Mouse (Mus musculus) c-Kit-negative CD71-positive TER-119-positive erythroid progenitor cells, embryonic 14.5 days (primary cell): Measurements from ENCODE around the gene Dync1i1.

Source experiments
- DNase-seq: peaks from one replicate; pipeline ENCODE4 v3.0.0-alpha.2; 2013; ENCODE audit warnings: low read depth, low spot score

Gene Dync1i1

GRCm38 (mm10) chr6:5855526-5855925 lies 130.1 kb downstream of the Dync1i1 start:
- DNase-seq: no peak

GRCm38 (mm10) chr6:5858371-5858770 lies 132.9 kb downstream of the Dync1i1 start:
- DNase-seq: no peak

GRCm38 (mm10) chr6:5858901-5859598 lies 133.6 kb downstream of the Dync1i1 start:
- DNase-seq: no peak

- no peak for DNase-seq
These were observed 134.2 kb downstream of the Dync1i1 start for GRCm38 (mm10) chr6:5859630-5860029.

- DNase-seq: no peak
These were observed 140.7 kb downstream of the Dync1i1 start for GRCm38 (mm10) chr6:5866091-5866490.

- no peak for DNase-seq
These were observed 141.8 kb downstream of the Dync1i1 start for GRCm38 (mm10) chr6:5867221-5867620.

GRCm38 (mm10) chr6:5871060-5871459 lies 145.6 kb downstream of the Dync1i1 start:
- DNase-seq: no peak

- no peak for DNase-seq
These were observed 146.3 kb downstream of the Dync1i1 start for GRCm38 (mm10) chr6:5871581-5872298.

- no peak for DNase-seq
These were observed 163.9 kb downstream of the Dync1i1 start for GRCm38 (mm10) chr6:5889341-5889740.

GRCm38 (mm10) chr6:5911295-5911694 lies 185.9 kb downstream of the Dync1i1 start:
- DNase-seq: no peak

GRCm38 (mm10) chr6:5915028-5915427 lies 189.6 kb downstream of the Dync1i1 start:
- DNase-seq: no peak

GRCm38 (mm10) chr6:5920670-5921069 lies 195.2 kb downstream of the Dync1i1 start:
- no peak for DNase-seq

GRCm38 (mm10) chr6:5922676-5923075 lies 197.2 kb downstream of the Dync1i1 start:
- no peak for DNase-seq

GRCm38 (mm10) chr6:5923148-5923547 lies 197.7 kb downstream of the Dync1i1 start:
- DNase-seq: no peak

GRCm38 (mm10) chr6:5930140-5930539 lies 204.7 kb downstream of the Dync1i1 start:
- no peak for DNase-seq

GRCm38 (mm10) chr6:5935587-5936353 lies 210.3 kb downstream of the Dync1i1 start:
- DNase-seq: no peak

- DNase-seq: no peak
These were observed 224.5 kb downstream of the Dync1i1 start for GRCm38 (mm10) chr6:5949812-5950392.

GRCm38 (mm10) chr6:5956316-5956913 lies 231.0 kb downstream of the Dync1i1 start:
- DNase-seq: no peak

- no peak for DNase-seq
These were observed 235.3 kb downstream of the Dync1i1 start for GRCm38 (mm10) chr6:5960728-5961127.

GRCm38 (mm10) chr6:5961960-5962359 lies 236.5 kb downstream of the Dync1i1 start:
- no peak for DNase-seq

- no peak for DNase-seq
These were observed 240.9 kb downstream of the Dync1i1 start for GRCm38 (mm10) chr6:5966376-5966775.
